Mouse (Mus musculus): ENCODE data around the gene Rac2.

Rac2 gene

GRCm38 (mm10) chr15:78509297-78509899 is 63.2 kb downstream of the Rac2 start:
- in situ Hi-C loops (cut with MboI; ENCODE audit: low pct_unique_long_range_greater_than_20kb in 1 of 2, low sequenced_read_pairs in 2 of 2, unreplicated experiment in 1 of 2) = no loop called here
